30 mouse cellular contexts compared by ENCODE assay signal in the genomic region with DNA sequence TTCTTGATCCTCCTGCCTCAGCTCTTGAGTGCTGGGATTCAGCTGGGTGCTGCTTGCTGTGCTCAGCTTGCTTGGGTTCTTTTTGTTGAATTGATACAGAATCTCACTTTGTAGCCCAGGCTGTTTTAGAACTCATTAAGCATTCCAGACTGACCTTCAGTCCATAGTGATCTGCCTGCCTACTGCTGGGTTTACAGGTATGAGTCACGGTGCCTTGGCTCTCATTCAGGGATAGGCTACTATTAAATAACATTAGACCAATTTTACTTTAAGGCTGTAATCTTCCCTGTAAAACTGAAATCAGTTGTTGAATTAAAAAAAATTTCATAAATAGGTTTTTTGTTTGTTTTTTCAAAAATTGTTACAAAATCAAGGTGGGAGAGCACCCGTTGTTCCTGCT. TPM values are rescaled to one million over a fixed set of nuclear protein-coding genes. Genes with fewer than 3 reads are reported as not detected.
DNase-seq lines count a peak whose midpoint lies in the region; ATAC-seq and TF ChIP-seq lines count a peak whose summit lies in the region.
"Had no signal": no experiment of that assay in that cellular context is flagged by ENCODE, and none has a peak within 500 bp of the region (broad histone marks: within the 10 kb centered on the region; RNA-seq: fewer than 3 reads in every experiment).

No protein-coding gene starts in this region.

- 95% methylated on average over 2 of the region's 2 CpGs for WGBS in kidney, embryonic 14.5 days

- peaks cover 9% of the 10 kb centered on the region; the same call in 1 of the 2 replicates for H3K4me1 ChIP-seq in kidney, embryonic 14.5 days (ENCODE audit: control insufficient read depth, insufficient read depth, low read length)

- peak; percentile 61 to 85 for DNase-seq in adrenal gland, adult (ENCODE audit: inconsistent age in 2 of 2, low spot score in 1 of 2)
- DNase-seq in adrenal gland, postnatal 4 days (ENCODE audit: low spot score in 2 of 2): no peak
- DNase-seq in gastrocnemius, adult 2 months: no peak
- no peak for DNase-seq in gastrocnemius, adult 8-10 months (ENCODE audit: low spot score in 2 of 2)
- DNase-seq in 3T3-L1 (ENCODE audit: low read depth, low spot score): peak; percentile 57
- DNase-seq in adrenal gland, postnatal 25 days: peak; percentile 45
- no peak for DNase-seq in thymus, adult 18-20 months
- DNase-seq: B cell, adult 2 months; cerebellum, adult 11-12 months; cerebellum, adult 8-10 months; cerebellum, postnatal 10 days; cerebellum, postnatal 36 days; embryo, embryonic 11 days; gastrocnemius, postnatal 14 days; heart, postnatal 14 days; heart, postnatal 4 days; kidney, adult 18-20 months had no signal

- H3K4me3 ChIP-seq in gastrocnemius, adult 2 months: no peak overlapping the region
- H3K4me3 ChIP-seq in kidney, embryonic 14.5 days (ENCODE audit: low read length): no peak overlapping the region
- H3K4me3 ChIP-seq: embryonic facial prominence, embryonic 10.5 days; embryonic facial prominence, embryonic 13.5 days; erythroblast, embryonic 14.5 days; forebrain, embryonic 12.5 days; forebrain, embryonic 15.5 days; heart, embryonic 10.5 days; heart, embryonic 13.5 days had no signal

- no peak overlapping the region for H3K4me2 ChIP-seq in kidney, embryonic 14.5 days (replicated peaks; ENCODE audit: low read depth, low read length)
- H3K4me2 ChIP-seq: embryonic facial prominence, embryonic 13.5 days; forebrain, embryonic 12.5 days; forebrain, embryonic 15.5 days; heart, embryonic 13.5 days; hindbrain, embryonic 14.5 days had no signal

- no peak for ATAC-seq in kidney, embryonic 14.5 days (ENCODE audit: low FRiP score, low TSS enrichment)
- ATAC-seq: forebrain, embryonic 15.5 days; hindbrain, postnatal 0 days; inflammation-experienced regulatory T-cells, adult 6 months; intestine, embryonic 16.5 days had no signal

- no peak overlapping the region for H3K9ac ChIP-seq in kidney, embryonic 14.5 days (ENCODE audit: low read depth, low read length)
- H3K9ac ChIP-seq: embryonic facial prominence, embryonic 13.5 days; forebrain, embryonic 12.5 days; forebrain, embryonic 15.5 days; heart, embryonic 13.5 days; hindbrain, embryonic 14.5 days had no signal

- TF ChIP-seq CTCF in gastrocnemius, adult 2 months (IDR thresholded peaks at IDR 0.05): no peak

- no peaks in the 10 kb centered on the region for H3K36me3 ChIP-seq in kidney, embryonic 14.5 days (ENCODE audit: control insufficient read depth, insufficient read depth, low read length)
- H3K36me3 ChIP-seq: embryonic facial prominence, embryonic 10.5 days; embryonic facial prominence, embryonic 13.5 days; forebrain, embryonic 12.5 days; forebrain, embryonic 15.5 days; G1E; heart, embryonic 10.5 days; heart, embryonic 13.5 days had no signal

- H3K27ac ChIP-seq in gastrocnemius, adult 2 months: peak overlapping the region; percentile 32; the same call in 1 of the 2 replicates
- no peak overlapping the region for H3K27ac ChIP-seq in kidney, embryonic 14.5 days (ENCODE audit: low read depth, low read length)
- H3K27ac ChIP-seq: embryonic facial prominence, embryonic 10.5 days; embryonic facial prominence, embryonic 13.5 days; forebrain, embryonic 12.5 days; forebrain, embryonic 15.5 days; heart, embryonic 10.5 days; heart, embryonic 13.5 days; hindbrain, embryonic 14.5 days; hindbrain, postnatal 0 days had no signal

- no peaks in the 10 kb centered on the region for H3K27me3 ChIP-seq in kidney, embryonic 14.5 days (ENCODE audit: control insufficient read depth, insufficient read depth, low read length)
- H3K27me3 ChIP-seq: forebrain, embryonic 15.5 days; heart, embryonic 13.5 days had no signal

- intact Hi-C loops in gastrocnemius, adult 2 months (cut with DNase I): no loop called here

- H3K9me3 ChIP-seq in kidney, embryonic 14.5 days (ENCODE audit: control insufficient read depth, low read length): no peaks in the 10 kb centered on the region
- H3K9me3 ChIP-seq: embryonic facial prominence, embryonic 10.5 days; embryonic facial prominence, embryonic 13.5 days; forebrain, embryonic 12.5 days; forebrain, embryonic 15.5 days; heart, embryonic 10.5 days; heart, embryonic 13.5 days had no signal

RNA-seq across cellular contexts. Expression of gene Syne2, which starts 4.2 kb away (rescaled TPM):
- 10 to 100 TPM; 60.1 to 74.7 TPM for total RNA-seq in adrenal gland, postnatal 4 days (2021)
- total RNA-seq in gastrocnemius, adult 2 months (2021): 10 to 100 TPM; 15.0 to 15.5 TPM
- total RNA-seq in gastrocnemius, adult 8-10 months (2022): 10 to 100 TPM; 12.3 to 15.0 (median 13.9) TPM
- 47.9 and 67.7 TPM in 2 replicates for total RNA-seq in adrenal gland, postnatal 25 days (2021)
- polyA plus RNA-seq in kidney, embryonic 14.5 days (2014; fragmentation: Nextera tagmentation; extraction: Ambion mirVana): 39.3 and 69.0 TPM in 2 replicates
- polyA plus RNA-seq: erythroblast, embryonic 14.5 days; G1E had no signal

Comparison
In these comparisons a context has a peak if more than half of its experiments do, and no peak if none do; other contexts are left out.
1. DNase-seq: peak in adrenal gland, adult (2 of 2), 3T3-L1 (single experiment) and adrenal gland, postnatal 25 days (single experiment); none in adrenal gland, postnatal 4 days (0 of 2), gastrocnemius, adult 2 months (single experiment), gastrocnemius, adult 8-10 months (0 of 2) and thymus, adult 18-20 months (0 of 2).